Mouse (Mus musculus): ENCODE measurements around the gene Rab3b. TPM values are rescaled to one million over a fixed set of nuclear protein-coding genes. Genes with fewer than 3 reads are reported as not detected.
"Not testable (repeated sequence)": the region's sequence is repeated elsewhere in the genome, so short reads cannot be mapped to it uniquely, and the experiment has no call there.

Gene Rab3b
- total and polyA plus RNA-seq, 3 experiments, result 0.11 TPM; not detected in 2

DNA sequence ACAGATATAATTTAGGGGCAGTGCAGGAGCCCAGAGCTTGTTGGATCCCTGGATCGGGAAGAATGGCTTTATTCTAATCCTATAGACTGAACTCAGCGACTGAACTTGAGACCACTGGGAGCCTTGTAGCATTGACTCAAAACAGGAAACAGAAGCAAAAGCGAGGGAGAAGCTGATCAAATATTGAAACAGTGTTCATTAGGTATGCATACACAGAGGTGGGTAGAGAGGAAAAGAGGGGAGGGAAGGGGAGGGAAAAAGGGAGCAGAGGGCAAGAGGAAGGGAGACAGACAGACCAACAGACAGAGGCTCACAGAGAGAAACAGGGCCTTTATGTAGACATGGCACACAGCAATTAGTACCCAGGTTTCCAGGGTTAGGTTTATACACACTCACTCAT is 38.8 kb downstream of the Rab3b start:
- Histone ChIP-seq H3K9ac (ENCODE audit: control insufficient read depth, low read depth, low read length, poor library complexity, severe bottlenecking) (no peak overlapping the region), H3K4me3 (ENCODE audit: control insufficient read depth in 1 of 2, insufficient read depth in 1 of 2, low read depth in 2 of 2, low read length in 2 of 2) (no peak overlapping the region), H3K36me3 (ENCODE audit: control insufficient read depth in 1 of 2, insufficient read depth in 2 of 2, low read length in 2 of 2) (no peaks in the 10 kb centered on the region), H3K27ac (ENCODE audit: control insufficient read depth, low read depth, low read length) (no peak overlapping the region), H3K9me3 (replicated peaks; ENCODE audit: insufficient read depth, low read length) (no peaks in the 10 kb centered on the region), H3K79me2 (ENCODE audit: control insufficient read depth, insufficient read depth, low read length, poor library complexity) (no peaks in the 10 kb centered on the region), H3K27me3 (ENCODE audit: control insufficient read depth in 1 of 2, insufficient read depth in 2 of 2, low read length in 2 of 2) (peaks cover 10 to 17% of the 10 kb centered on the region in 2 experiments), H3K4me1 (ENCODE audit: control insufficient read depth in 1 of 2, insufficient read depth in 2 of 2, low read length in 2 of 2) (no peaks in the 10 kb centered on the region)
- no peak for TF ChIP-seq POLR2AphosphoS2 (IDR thresholded peaks at IDR 0.05; ENCODE audit: low read length)
- DNase-seq (ENCODE audit: low read depth, low spot score), result no peak

DNA sequence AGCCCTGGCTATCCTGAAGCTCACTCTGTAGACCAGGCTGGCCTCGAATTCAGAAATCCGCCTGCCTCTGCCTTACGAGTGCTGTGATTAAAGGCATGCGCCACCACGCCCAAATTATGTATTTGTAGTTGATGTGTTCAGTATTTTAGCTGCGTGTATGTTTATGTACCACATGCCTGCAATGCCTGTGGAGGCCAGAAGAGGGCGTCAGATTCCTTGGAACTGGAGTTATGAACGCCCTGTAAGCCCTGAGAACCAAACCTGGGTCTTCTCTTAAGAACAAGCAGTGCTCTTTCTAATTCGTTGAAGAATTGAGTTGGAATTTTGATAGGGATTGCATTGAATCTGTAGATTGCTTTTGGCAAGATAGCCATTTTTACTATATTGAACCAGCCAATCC is 49.1 kb downstream of the Rab3b start:
- H3K9me3 ChIP-seq (replicated peaks; ENCODE audit: insufficient read depth, low read length); H3K4me1 ChIP-seq (ENCODE audit: control insufficient read depth in 1 of 2, insufficient read depth in 2 of 2, low read length in 2 of 2); H3K79me2 ChIP-seq (ENCODE audit: control insufficient read depth, insufficient read depth, low read length, poor library complexity); H3K9ac ChIP-seq (ENCODE audit: control insufficient read depth, low read depth, low read length, poor library complexity, severe bottlenecking); H3K27ac ChIP-seq (ENCODE audit: control insufficient read depth, low read depth, low read length); H3K27me3 ChIP-seq (ENCODE audit: control insufficient read depth in 1 of 2, insufficient read depth in 2 of 2, low read length in 2 of 2); H3K4me3 ChIP-seq (ENCODE audit: control insufficient read depth in 1 of 2, insufficient read depth in 1 of 2, low read depth in 2 of 2, low read length in 2 of 2); H3K36me3 ChIP-seq (ENCODE audit: control insufficient read depth in 1 of 2, insufficient read depth in 2 of 2, low read length in 2 of 2): not testable (repeated sequence)
- TF ChIP-seq SMC3 (IDR thresholded peaks at IDR 0.05; ENCODE audit: low read depth, low read length) (peak; percentile 59), RAD21 (IDR thresholded peaks at IDR 0.05; ENCODE audit: low read depth, low read length) (peak; percentile 50), CTCF (IDR thresholded peaks at IDR 0.05 in 2 of 3, conservative IDR thresholded peaks at IDR 0.05 in 1 of 3; ENCODE audit: control insufficient read depth in 1 of 3, insufficient read depth in 1 of 3, low read depth in 2 of 3, low read length in 3 of 3, poor library complexity in 1 of 3, severe bottlenecking in 1 of 3) (peak; percentile 40 to 57 (median 53))
- peak; percentile 52 for DNase-seq (ENCODE audit: low read depth, low spot score)

DNA sequence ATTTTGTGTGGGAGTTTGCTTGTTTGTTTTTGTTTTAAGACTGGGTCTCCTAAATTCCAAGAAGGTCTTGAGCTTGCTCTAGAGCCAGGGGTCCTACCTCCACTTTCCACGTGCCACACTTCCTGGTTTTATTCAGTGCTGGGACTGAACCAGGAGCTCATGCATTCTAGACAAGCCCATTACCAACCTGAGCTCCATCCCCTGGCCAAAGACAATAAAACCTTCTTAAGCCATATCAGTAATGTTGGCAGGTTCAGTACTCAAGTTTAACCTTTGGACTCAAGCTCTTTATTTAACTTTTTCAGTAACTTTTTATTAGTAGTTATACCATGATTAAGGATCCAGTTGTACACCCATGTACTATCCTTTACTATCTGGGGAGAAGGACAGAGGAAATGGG is 54.3 kb downstream of the Rab3b start:
- H3K4me1 ChIP-seq (ENCODE audit: control insufficient read depth in 1 of 2, insufficient read depth in 2 of 2, low read length in 2 of 2), result no peaks in the 10 kb centered on the region
- no peak for DNase-seq (ENCODE audit: low read depth, low spot score)
- H3K36me3 ChIP-seq (ENCODE audit: control insufficient read depth in 1 of 2, insufficient read depth in 2 of 2, low read length in 2 of 2), result no peaks in the 10 kb centered on the region
- peaks cover 4 to 10% of the 10 kb centered on the region in 2 experiments; a peak in 3 of 4 replicates for H3K27me3 ChIP-seq (ENCODE audit: control insufficient read depth in 1 of 2, insufficient read depth in 2 of 2, low read length in 2 of 2)
- no peak overlapping the region for H3K9ac ChIP-seq (ENCODE audit: control insufficient read depth, low read depth, low read length, poor library complexity, severe bottlenecking)
- no peaks in the 10 kb centered on the region for H3K9me3 ChIP-seq (replicated peaks; ENCODE audit: insufficient read depth, low read length)
- H3K27ac ChIP-seq (ENCODE audit: control insufficient read depth, low read depth, low read length), result no peak overlapping the region
- TF ChIP-seq CHD2 (IDR thresholded peaks at IDR 0.05; ENCODE audit: low read length) (no peak), MYC (IDR thresholded peaks at IDR 0.05; ENCODE audit: low read depth, low read length) (no peak), ZNF384 (IDR thresholded peaks at IDR 0.05; ENCODE audit: low read depth, low read length) (no peak), MAZ (IDR thresholded peaks at IDR 0.05; ENCODE audit: low read depth, low read length) (no peak), TAL1 (IDR thresholded peaks at IDR 0.05; ENCODE audit: low read length) (no peak), SMC3 (IDR thresholded peaks at IDR 0.05; ENCODE audit: low read depth, low read length) (no peak), POLR2AphosphoS2 (IDR thresholded peaks at IDR 0.05; ENCODE audit: low read length) (no peak), CHD1 (IDR thresholded peaks at IDR 0.05; ENCODE audit: low read depth, low read length) (no peak), MAFK (IDR thresholded peaks at IDR 0.05; ENCODE audit: borderline replicate concordance, low read depth, low read length) (no peak), ELF1 (IDR thresholded peaks at IDR 0.05; ENCODE audit: low read depth, low read length) (no peak), ZKSCAN1 (IDR thresholded peaks at IDR 0.05; ENCODE audit: low read depth, low read length) (no peak), ZMIZ1 (IDR thresholded peaks at IDR 0.05; ENCODE audit: low read depth, low read length) (no peak), MAX (IDR thresholded peaks at IDR 0.05; ENCODE audit: low read length) (no peak)
- no peak overlapping the region for H3K4me3 ChIP-seq (ENCODE audit: control insufficient read depth in 1 of 2, insufficient read depth in 1 of 2, low read depth in 2 of 2, low read length in 2 of 2)
- H3K79me2 ChIP-seq (ENCODE audit: control insufficient read depth, insufficient read depth, low read length, poor library complexity), result no peaks in the 10 kb centered on the region

All from MEL (cell line).